Mouse (Mus musculus) stomach, postnatal 0 days (tissue): ENCODE measurements around the gene Atp2a1. TPM values are rescaled to one million over a fixed set of nuclear protein-coding genes. Genes with fewer than 3 reads are reported as not detected.

ENCODE experiments used
- ATAC-seq: fragments of 200-750 bp; cut with Nextera tagmentation; 2 replicates; pipeline ENCODE4 v1.8.0; 2017; ENCODE audit not compliant: low FRiP score, low TSS enrichment
- DNase-seq: peaks from one replicate; pipeline ENCODE4 v3.0.0-alpha.2; 2016; ENCODE audit warnings: low spot score
- H3K27ac ChIP-seq: fragments of 300-500 bp; sonication (generic); replicated peaks from 2 replicates; pipeline ENCODE4 v1.5.1; 2014; ENCODE audit warnings: mild to moderate bottlenecking, control low read depth
- H3K27me3 ChIP-seq: fragments of 300-500 bp; sonication (generic); 2 replicates; pipeline ENCODE4 v1.6.1; 2014; ENCODE audit warnings: low read length; ENCODE audit not compliant: control insufficient read depth, insufficient read depth
- H3K36me3 ChIP-seq: fragments of 300-500 bp; sonication (generic); 2 replicates; pipeline ENCODE4 v1.6.1; 2014; ENCODE audit warnings: low read length, mixed read lengths; ENCODE audit not compliant: control insufficient read depth, insufficient read depth
- H3K4me1 ChIP-seq: fragments of 300-500 bp; sonication (generic); replicated peaks from 2 replicates; pipeline ENCODE4 v1.6.1; 2014; ENCODE audit warnings: antibody characterized with exemption; ENCODE audit not compliant: control insufficient read depth, insufficient read depth
- H3K4me2 ChIP-seq: fragments of 300-500 bp; sonication (generic); replicated peaks from 2 replicates; pipeline ENCODE4 v1.6.1; 2014; ENCODE audit warnings: low read depth, mild to moderate bottlenecking, control low read depth, moderate library complexity
- H3K4me3 ChIP-seq: fragments of 300-500 bp; sonication (generic); 2 replicates; pipeline ENCODE4 v1.5.1; 2014; ENCODE audit warnings: low read depth, low read length, control low read depth
- H3K9ac ChIP-seq: fragments of 300-500 bp; sonication (generic); 2 replicates; pipeline ENCODE4 v1.6.1; 2014; ENCODE audit warnings: mild to moderate bottlenecking, low read length, control low read depth, mixed read lengths
- H3K9me3 ChIP-seq: fragments of 300-500 bp; sonication (generic); 2 replicates; pipeline ENCODE4 v1.6.1; 2016; ENCODE audit warnings: low read length; ENCODE audit not compliant: control insufficient read depth
- CTCF ChIP-seq: IDR thresholded peaks from 2 replicates; pipeline ENCODE4 v1.5.1; 2016; ENCODE audit warnings: antibody characterized with exemption, low read depth, mild to moderate bottlenecking, moderate library complexity
- EP300 ChIP-seq: optimal IDR thresholded peaks from 2 replicates; pipeline ENCODE3; 2016; ENCODE audit warnings: antibody characterized with exemption
- WGBS: fragments of 180-500 bp; shearing (Covaris S2); extraction: QIAGEN DNeasy Blood & Tissue Kit; methylation state at CpG from one replicate; pipeline ENCODE4 v1.1.7; 2014; 5-methylcytosine and 5-hydroxymethylcytosine counted together
- polyA plus RNA-seq: library from polyadenylated mRNA; unstranded; fragments of >200 nt; fragmentation: Nextera tagmentation; extraction: Ambion mirVana; gene quantifications from 2 replicates; pipeline ENCODE4 v1.2.1, GENCODE M21; 2015

Gene Atp2a1
- polyA plus RNA-seq, 1 experiment from 2014 or later = 0.59 TPM

- 0 out of 2 replicates have a peak, but pooled peaks cover 3% of the 10 kb centered on the region for H3K4me1 ChIP-seq
- peak; percentile 90 for DNase-seq
- no peaks in the 10 kb centered on the region for H3K27me3 ChIP-seq
- no peaks in the 10 kb centered on the region for H3K9me3 ChIP-seq
- TF ChIP-seq EP300 (no peak), CTCF (peak; percentile 63)
- peaks cover 14% of the 10 kb centered on the region for H3K36me3 ChIP-seq
- H3K4me3 ChIP-seq = peak within 1 kb of the TSS; percentile 91
- H3K4me2 ChIP-seq = peak within 1 kb of the TSS; percentile 91
- peak within 1 kb of the TSS; percentile 97 for H3K9ac ChIP-seq
- peak within 1 kb of the TSS; percentile 94 for H3K27ac ChIP-seq
- peak; percentile 92 for ATAC-seq
- WGBS = under 1% methylated on average over 41 of the region's 53 CpGs
Observed at GRCm38 (mm10) chr7:126474993-126475581, 12.2 kb upstream of the Atp2a1 start, which contains the start of gene Sh2b1. TSS of gene Sh2b1 (minus strand) at chr7:126475424.

- TF ChIP-seq EP300 = no peak
- TF ChIP-seq CTCF = no peak
- Histone ChIP-seq H3K4me1 (0 out of 2 replicates have a peak, but pooled peaks cover 3% of the 10 kb centered on the region), H3K9ac (peak overlapping the region; percentile 97), H3K4me2 (peak overlapping the region; percentile 91), H3K27ac (peak overlapping the region; percentile 94), H3K9me3 (no peaks in the 10 kb centered on the region), H3K27me3 (no peaks in the 10 kb centered on the region), H3K4me3 (peak overlapping the region; percentile 91), H3K36me3 (peaks cover 18% of the 10 kb centered on the region)
- WGBS = under 1% methylated on average over 24 of the region's 27 CpGs
- ATAC-seq (peak; percentile 38), DNase-seq (peak; percentile 40)
Observed at GRCm38 (mm10) chr7:126474486-126474955, 11.6 kb upstream of the Atp2a1 start.

- Histone ChIP-seq H3K4me3 (peak overlapping the region; percentile 91; the same call in 1 of the 2 replicates), H3K9me3 (no peaks in the 10 kb centered on the region), H3K27ac (no peak overlapping the region), H3K36me3 (peaks cover 24% of the 10 kb centered on the region), H3K9ac (peak overlapping the region; percentile 97; the same call in 1 of the 2 replicates), H3K4me2 (peak overlapping the region; percentile 91), H3K4me1 (0 out of 2 replicates have a peak, but pooled peaks cover 3% of the 10 kb centered on the region), H3K27me3 (no peaks in the 10 kb centered on the region)
- DNase-seq (no peak), ATAC-seq (no peak)
- WGBS = 65% methylated on average over 9 of the region's 9 CpGs
- no peak for TF ChIP-seq CTCF
- no peak for TF ChIP-seq EP300
Observed at GRCm38 (mm10) chr7:126473470-126474086, 10.7 kb upstream of the Atp2a1 start.

GRCm38 (mm10) chr7:126472713-126473112 lies 9.8 kb upstream of the Atp2a1 start:
- Histone ChIP-seq H3K4me1 (0 out of 2 replicates have a peak, but pooled peaks cover 3% of the 10 kb centered on the region), H3K27me3 (no peaks in the 10 kb centered on the region), H3K36me3 (peaks cover 25% of the 10 kb centered on the region), H3K4me2 (no peak overlapping the region), H3K9me3 (no peaks in the 10 kb centered on the region), H3K4me3 (no peak overlapping the region), H3K9ac (no peak overlapping the region), H3K27ac (no peak overlapping the region)
- TF ChIP-seq CTCF (no peak), EP300 (no peak)
- 89% methylated on average over 16 of the region's 16 CpGs for WGBS
- DNase-seq (no peak), ATAC-seq (no peak)

- TF ChIP-seq CTCF (no peak), EP300 (no peak)
- Histone ChIP-seq H3K27ac (no peak overlapping the region), H3K27me3 (no peaks in the 10 kb centered on the region), H3K4me3 (no peak overlapping the region), H3K36me3 (peaks cover 29% of the 10 kb centered on the region), H3K9ac (no peak overlapping the region), H3K4me1 (0 out of 2 replicates have a peak, but pooled peaks cover 3% of the 10 kb centered on the region), H3K9me3 (no peaks in the 10 kb centered on the region), H3K4me2 (no peak overlapping the region)
- 86% methylated on average over 13 of the region's 13 CpGs for WGBS
- DNase-seq (no peak), ATAC-seq (no peak)
Observed at GRCm38 (mm10) chr7:126472306-126472705, 9.4 kb upstream of the Atp2a1 start.

GRCm38 (mm10) chr7:126471853-126472252 lies 8.9 kb upstream of the Atp2a1 start:
- ATAC-seq = no peak
- WGBS = 81% methylated on average over 4 of the region's 4 CpGs
- Histone ChIP-seq H3K9ac (no peak overlapping the region), H3K36me3 (peaks cover 34% of the 10 kb centered on the region), H3K4me1 (0 out of 2 replicates have a peak, but pooled peaks cover 3% of the 10 kb centered on the region), H3K27ac (no peak overlapping the region), H3K4me2 (no peak overlapping the region), H3K9me3 (no peaks in the 10 kb centered on the region), H3K27me3 (no peaks in the 10 kb centered on the region), H3K4me3 (no peak overlapping the region)
- TF ChIP-seq EP300 = no peak
- no peak for TF ChIP-seq CTCF
- no peak for DNase-seq
